Mouse (Mus musculus) cerebellum, adult 2 months (tissue): ENCODE measurements around the gene Ccdc149. TPM values are rescaled to one million over a fixed set of nuclear protein-coding genes. Genes with fewer than 3 reads are reported as not detected.

Experiments
- DNase-seq, 2 experiments: peaks; one replicate each; pipeline ENCODE4 v3.0.0; 2021
- H3K27ac ChIP-seq: fragments of 200-500 bp; 2 replicates; pipeline ENCODE4 v1.5.1; 2012; ENCODE audit warnings: low read length, control low read depth, inconsistent platforms; ENCODE audit not compliant: insufficient read depth
- H3K27me3 ChIP-seq: fragments of 200-500 bp; 2 replicates; pipeline ENCODE4 v1.6.1; 2012; ENCODE audit warnings: inconsistent platforms, mild to moderate bottlenecking, low read length, moderate library complexity; ENCODE audit not compliant: control insufficient read depth, insufficient read depth
- H3K4me1 ChIP-seq: fragments of 200-500 bp; 2 replicates; pipeline ENCODE4 v1.6.1; 2011; ENCODE audit warnings: low read length; ENCODE audit not compliant: control insufficient read depth, insufficient read depth
- H3K4me3 ChIP-seq: fragments of 200-500 bp; replicated peaks from 2 replicates; pipeline ENCODE3; 2011; ENCODE audit warnings: mild to moderate bottlenecking, low read depth, low read length, control low read depth; ENCODE audit not compliant: insufficient read depth
- CTCF ChIP-seq: fragments of 200-500 bp; IDR thresholded peaks from 2 replicates; pipeline ENCODE4 v1.5.1; 2011; ENCODE audit warnings: low read depth, mild to moderate bottlenecking, control low read depth, low read length, moderate library complexity, borderline replicate concordance; ENCODE audit not compliant: insufficient read depth
- POLR2A ChIP-seq: fragments of 200-500 bp; IDR thresholded peaks from 2 replicates; pipeline ENCODE4 v1.6.1; 2011; ENCODE audit warnings: low read length, control low read depth, borderline replicate concordance; ENCODE audit not compliant: insufficient read depth
- WGBS: fragments of 180-500 bp; shearing (Covaris S2); methylation state at CpG from one replicate; pipeline ENCODE4 v1.1.7; 2018; 5-methylcytosine and 5-hydroxymethylcytosine counted together
- polyA plus RNA-seq: library from polyadenylated mRNA; depleted of rRNA; stranded (reverse); fragments of >200 nt; gene quantifications from 2 replicates; pipeline ENCODE4 v1.2.3, GENCODE M21; 2012

The Ccdc149 gene
- polyA plus RNA-seq, 1 experiment = 30.4 TPM

GRCm38 (mm10) chr5:52504148-52504547 is 32.8 kb upstream of the Ccdc149 start:
- no peak for TF ChIP-seq CTCF
- no peak for TF ChIP-seq POLR2A
- H3K4me1 ChIP-seq = no peaks in the 10 kb centered on the region
- no peak for DNase-seq
- H3K27me3 ChIP-seq = no peaks in the 10 kb centered on the region
- 71% methylated on average over 11 of the region's 11 CpGs for WGBS
- H3K27ac ChIP-seq = no peak overlapping the region
- H3K4me3 ChIP-seq = no peak overlapping the region

- Histone ChIP-seq H3K4me1 (no peaks in the 10 kb centered on the region), H3K27me3 (no peaks in the 10 kb centered on the region), H3K27ac (no peak overlapping the region), H3K4me3 (no peak overlapping the region)
- WGBS = 48% methylated on average over 14 of the region's 14 CpGs
- TF ChIP-seq CTCF (no peak), POLR2A (no peak)
- no peak for DNase-seq
Measured at GRCm38 (mm10) chr5:52495671-52496070, 24.4 kb upstream of the Ccdc149 start.

GRCm38 (mm10) chr5:52491496-52491895 is 20.2 kb upstream of the Ccdc149 start:
- Histone ChIP-seq H3K4me3 (no peak overlapping the region), H3K4me1 (no peaks in the 10 kb centered on the region), H3K27ac (no peak overlapping the region), H3K27me3 (no peaks in the 10 kb centered on the region)
- DNase-seq = no peak
- WGBS = 68% methylated on average over 6 of the region's 6 CpGs
- TF ChIP-seq POLR2A (no peak), CTCF (no peak)

GRCm38 (mm10) chr5:52487559-52488430 is 16.5 kb upstream of the Ccdc149 start:
- 79% methylated on average over 13 of the region's 13 CpGs for WGBS
- no peaks in the 10 kb centered on the region for H3K27me3 ChIP-seq
- no peak for DNase-seq
- no peak overlapping the region for H3K27ac ChIP-seq
- no peaks in the 10 kb centered on the region for H3K4me1 ChIP-seq
- no peak for TF ChIP-seq POLR2A
- TF ChIP-seq CTCF = no peak
- H3K4me3 ChIP-seq = no peak overlapping the region

- no peak for TF ChIP-seq CTCF
- TF ChIP-seq POLR2A = no peak
- Histone ChIP-seq H3K4me3 (peak overlapping the region; percentile 45), H3K4me1 (no peaks in the 10 kb centered on the region), H3K27ac (no peak overlapping the region), H3K27me3 (no peaks in the 10 kb centered on the region)
- WGBS = 23% methylated on average over 7 of the region's 7 CpGs
- DNase-seq = no peak
Measured at GRCm38 (mm10) chr5:52476826-52477225, 5.5 kb upstream of the Ccdc149 start.

- peak; percentile 69 to 74 for DNase-seq
- no peaks in the 10 kb centered on the region for H3K4me1 ChIP-seq
- H3K27ac ChIP-seq = no peak overlapping the region
Measured at GRCm38 (mm10) chr5:52476292-52476701, 5.0 kb upstream of the Ccdc149 start.

GRCm38 (mm10) chr5:52473988-52474387 is 2.7 kb upstream of the Ccdc149 start:
- peak in 1 of 2 experiments; percentile 45 for DNase-seq
- 46% methylated on average over 7 of the region's 7 CpGs for WGBS
- no peak for TF ChIP-seq CTCF
- TF ChIP-seq POLR2A = no peak
- Histone ChIP-seq H3K4me1 (no peaks in the 10 kb centered on the region), H3K4me3 (no peak overlapping the region), H3K27me3 (no peaks in the 10 kb centered on the region), H3K27ac (no peak overlapping the region)

More at GRCm38 (mm10) chr5:52476292-52476701, 5.0 kb upstream of the Ccdc149 start:
- TF ChIP-seq CTCF = no peak
- no peak for TF ChIP-seq POLR2A
- WGBS = under 1% methylated on average over 23 of the region's 23 CpGs
- H3K27me3 ChIP-seq = no peaks in the 10 kb centered on the region
- peak overlapping the region; percentile 45 for H3K4me3 ChIP-seq

- no peaks in the 10 kb centered on the region for H3K4me1 ChIP-seq
- DNase-seq = no peak
- H3K4me3 ChIP-seq = peak overlapping the region; percentile 62
- H3K27me3 ChIP-seq = no peaks in the 10 kb centered on the region
- no peak for TF ChIP-seq CTCF
- no peak for TF ChIP-seq POLR2A
- peak overlapping the region; percentile 35; the same call in 1 of the 2 replicates for H3K27ac ChIP-seq
- 48% methylated on average over 5 of the region's 5 CpGs for WGBS
Measured at GRCm38 (mm10) chr5:52470551-52470950, 770 bp downstream of the Ccdc149 start.
